Mouse (Mus musculus): ENCODE measurements around the gene Zfp39.
"Not testable (repeated sequence)": the region's sequence is repeated elsewhere in the genome, so short reads cannot be mapped to it uniquely, and the experiment has no call there.

The Zfp39 gene

DNA sequence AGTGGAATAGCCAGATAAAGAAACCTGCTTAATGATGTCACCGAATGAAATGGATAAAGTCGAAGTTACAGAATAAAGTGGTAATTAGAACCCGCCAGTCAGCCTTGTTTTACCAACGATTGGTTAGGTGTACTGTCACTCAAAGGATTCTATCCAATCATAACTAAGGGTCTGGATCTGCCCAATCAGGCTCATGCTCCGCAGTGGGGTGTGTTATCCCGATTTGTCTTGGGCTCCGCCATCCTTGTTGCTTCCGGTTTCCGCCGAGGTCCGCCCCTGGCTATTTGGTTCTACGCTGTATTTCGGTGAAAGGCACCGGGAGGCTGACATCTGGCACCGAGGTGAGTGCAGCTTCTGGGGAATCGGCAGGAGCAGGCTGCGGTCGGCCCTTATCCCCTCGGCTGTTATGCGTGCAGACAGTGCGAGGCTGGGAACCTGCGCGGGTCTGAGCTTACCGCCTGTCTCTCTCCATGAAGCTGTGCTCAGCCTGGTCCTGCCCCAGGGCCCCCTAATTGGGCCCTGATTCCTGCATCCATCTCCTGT, 57.0 kb downstream of the Zfp39 start, which contains the start of gene Gm12258:
TSS of gene Gm12258 (plus strand) at position 240 of the 543 bp plus-strand sequence.
- in situ Hi-C loops (cut with MboI; ENCODE audit: unreplicated experiment in 2 of 2) = no loop called here

DNA sequence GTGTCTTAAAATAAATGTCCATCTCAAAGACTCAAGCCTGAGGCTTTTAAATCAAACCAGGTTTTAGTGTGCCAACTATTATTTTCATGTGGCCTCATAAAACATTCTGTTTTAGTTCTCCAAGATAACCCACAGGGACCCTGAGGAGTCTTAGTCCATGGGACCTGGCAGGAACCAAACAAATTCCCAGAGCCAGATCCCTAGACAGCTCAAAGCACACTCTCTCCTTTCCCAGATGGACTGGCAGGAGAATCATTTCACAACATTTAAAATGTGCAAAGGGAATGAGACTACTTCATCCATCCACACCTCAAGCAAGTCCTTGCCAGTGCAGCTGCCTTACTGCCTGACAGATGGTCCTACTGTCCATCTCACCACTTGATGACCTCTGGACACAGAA, 65.1 kb downstream of the Zfp39 start, which contains the start of gene Olfr311:
TSS of gene Olfr311 (plus strand) at position 301 of the 400 bp plus-strand sequence.
- in situ Hi-C loops (cut with MboI; ENCODE audit: unreplicated experiment in 2 of 2) = not testable (repeated sequence)

All from v-Abl transformed pro-B cells (cell line).